Comparison of ENCODE assay signal across 8 mouse cellular contexts in the genomic region with DNA sequence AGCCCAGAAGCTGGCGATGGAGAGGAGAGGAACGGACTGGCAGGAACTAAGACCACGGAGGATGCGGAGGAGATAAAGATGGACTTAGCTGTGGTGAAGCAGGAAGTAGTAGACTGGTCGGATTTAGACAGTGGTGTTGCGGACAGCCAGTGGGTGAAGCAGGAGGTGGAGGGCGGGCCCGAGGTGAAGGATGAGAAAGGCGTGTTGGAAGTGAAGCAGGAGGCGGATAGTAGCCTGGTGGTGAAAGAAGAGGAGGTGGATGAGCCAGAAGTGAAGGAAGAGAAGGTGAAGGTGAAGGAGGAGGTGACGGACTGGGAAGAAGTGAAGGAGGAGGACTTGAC. TPM values are rescaled to one million over a fixed set of nuclear protein-coding genes. Genes with fewer than 3 reads are reported as not detected.
DNase-seq lines count a peak whose midpoint lies in the region; ATAC-seq and TF ChIP-seq lines count a peak whose summit lies in the region.

No protein-coding gene starts in this region.

- peak overlapping the region; percentile 54 for H3K9ac ChIP-seq in limb, embryonic 14.5 days (ENCODE audit: low read depth, low read length, severe bottlenecking)

- no peaks in the 10 kb centered on the region for H3K4me1 ChIP-seq in embryonic fibroblast, embryonic 13.5 days (ENCODE audit: control insufficient read depth, insufficient read depth, low read length)
- H3K4me1 ChIP-seq in limb, embryonic 14.5 days (ENCODE audit: control insufficient read depth, insufficient read depth, low read length), result peaks cover 8% of the 10 kb centered on the region

- H3K9me3 ChIP-seq in limb, embryonic 14.5 days (ENCODE audit: control insufficient read depth, low read length), result no peaks in the 10 kb centered on the region

- H3K27ac ChIP-seq in left cerebral cortex, adult 2 months, result peak overlapping the region; percentile 63; the same call in 1 of the 2 replicates
- peak overlapping the region; percentile 14; the same call in 1 of the 2 replicates for H3K27ac ChIP-seq in embryonic fibroblast, embryonic 13.5 days (ENCODE audit: insufficient read depth, low read length)
- no peak overlapping the region; the same call in 1 of the 2 replicates for H3K27ac ChIP-seq in limb, embryonic 14.5 days (replicated peaks; ENCODE audit: low read depth, low read length)

- H3K36me3 ChIP-seq in limb, embryonic 14.5 days (ENCODE audit: control insufficient read depth, insufficient read depth, low read length), result peaks cover 33% of the 10 kb centered on the region

- no peak for TF ChIP-seq POLR2A in embryonic fibroblast, embryonic 13.5 days (IDR thresholded peaks at IDR 0.05; ENCODE audit: low read depth, low read length)
- no peak for TF ChIP-seq POLR2A in limb, embryonic 14.5 days (IDR thresholded peaks at IDR 0.05; ENCODE audit: borderline replicate concordance, extremely low read depth, insufficient read depth, insufficient read length)

- peak overlapping the region; percentile 79 for H3K4me3 ChIP-seq in left cerebral cortex, adult 2 months
- peak overlapping the region; percentile 84 for H3K4me3 ChIP-seq in embryonic fibroblast, embryonic 13.5 days (ENCODE audit: insufficient read depth, low read length)
- peak overlapping the region; percentile 73 for H3K4me3 ChIP-seq in limb, embryonic 14.5 days (replicated peaks; ENCODE audit: low read length)

- 2% methylated on average over 11 of the region's 11 CpGs for WGBS in limb, embryonic 14.5 days

- ATAC-seq in limb, embryonic 14.5 days (ENCODE audit: low FRiP score, low read depth), result peak; percentile 21; the same call in 1 of the 2 replicates
- ATAC-seq in neutrophil, adult 5-6 weeks (ENCODE audit: extremely low read depth, insufficient number of reproducible peaks, low FRiP score, poor library complexity, severe bottlenecking), result peak; percentile 9; the same call in 1 of the 2 replicates

- no peak for DNase-seq in left cerebral cortex, adult 2 months (ENCODE audit: extremely low spot score in 1 of 2, low spot score in 2 of 2)
- no peak for DNase-seq in left cerebral cortex, adult 11 months (ENCODE audit: low spot score)
- no peak for DNase-seq in limb, embryonic 14.5 days (ENCODE audit: low spot score)
- DNase-seq in ovary, postnatal 36 days (ENCODE audit: low spot score), result no peak
- DNase-seq in left cerebral cortex, postnatal 36 days (ENCODE audit: low spot score in 2 of 2), result no peak
- no peak for DNase-seq in frontal cortex, postnatal 10 days (ENCODE audit: low spot score in 2 of 2)

- intact Hi-C loops in left cerebral cortex, adult 2 months (cut with DNase I), result loop anchor here (2.0 kb wide), 1 partner anchor 72 kb away; the partner anchor contains the start of gene Ccn1
- intact Hi-C loops in left cerebral cortex, postnatal 36 days (cut with DNase I), result no loop called here

- H3K27me3 ChIP-seq in limb, embryonic 14.5 days (ENCODE audit: control insufficient read depth, insufficient read depth, low read length), result no peaks in the 10 kb centered on the region

- no peak for TF ChIP-seq CTCF in left cerebral cortex, adult 2 months (IDR thresholded peaks at IDR 0.05)
- TF ChIP-seq CTCF in embryonic fibroblast, embryonic 13.5 days (IDR thresholded peaks at IDR 0.05; ENCODE audit: borderline replicate concordance, insufficient read depth, low read length), result no peak

- H3K4me2 ChIP-seq in limb, embryonic 14.5 days (replicated peaks; ENCODE audit: low read depth, low read length, severe bottlenecking), result peak overlapping the region; percentile 84

RNA-seq across cellular contexts. Expression of gene Znhit6, which starts 0.4 kb away (rescaled TPM):
- 10 to 100 TPM; 16.1 to 17.7 TPM for total RNA-seq in left cerebral cortex, adult 2 months (2021)
- polyA plus RNA-seq in embryonic fibroblast, embryonic 13.5 days (2011; ENCODE audit: insufficient read length, low read depth, missing spikeins), result 37.2 and 49.9 TPM in 2 replicates
- 14.4 and 24.4 TPM in 2 replicates for polyA plus RNA-seq in limb, embryonic 14.5 days (2012; rRNA removed)
- polyA plus RNA-seq in limb, embryonic 14.5 days (2014; fragmentation: Nextera tagmentation; extraction: Ambion mirVana), result 34.5 and 35.5 TPM in 2 replicates
- total RNA-seq in neutrophil, adult 5-6 weeks (2017), result 4.7 and 16.6 TPM in 2 replicates
- total RNA-seq in left cerebral cortex, postnatal 36 days (2021), result 10 to 100 TPM; 13.8 to 17.4 TPM
